Mouse (Mus musculus) MEL (cell line): ENCODE results near the gene Myt1l. TPM values are rescaled to one million over a fixed set of nuclear protein-coding genes. Genes with fewer than 3 reads are reported as not detected.

Experiments used
- DNase-seq: peaks from one replicate; pipeline ENCODE4 v3.0.0; 2011; ENCODE audit warnings: low read depth, low spot score
- H3K27ac ChIP-seq: 2 replicates; pipeline ENCODE4 v1.5.1; 2012; ENCODE audit warnings: low read depth, mild to moderate bottlenecking, control low read depth, low read length, moderate library complexity; ENCODE audit not compliant: control insufficient read depth
- H3K27me3 ChIP-seq, 2 experiments: fragments of 150-350 bp in 1 of 2; sonication (generic) in 1 of 2; 2 replicates each; pipeline ENCODE4 v1.6.1; 2012; ENCODE audit warnings: low read length in 2 of 2, mild to moderate bottlenecking in 2 of 2, improper control_type of control experiment in 1 of 2, moderate library complexity in 1 of 2; ENCODE audit not compliant: insufficient read depth in 2 of 2, control insufficient read depth in 1 of 2
- H3K36me3 ChIP-seq, 2 experiments: 2 replicates each; pipeline ENCODE4 v1.6.1; 2012 to 2014; ENCODE audit warnings: low read length in 2 of 2, improper control_type of control experiment in 1 of 2, inconsistent platforms in 1 of 2, mild to moderate bottlenecking in 1 of 2; ENCODE audit not compliant: insufficient read depth in 2 of 2, control insufficient read depth in 1 of 2
- H3K4me1 ChIP-seq, 2 experiments: fragments of 150-350 bp in 1 of 2; sonication (generic) in 1 of 2; 2 replicates each; pipeline ENCODE4 v1.6.1; 2012; ENCODE audit warnings: low read length in 2 of 2, improper control_type of control experiment in 1 of 2, mild to moderate bottlenecking in 1 of 2; ENCODE audit not compliant: insufficient read depth in 2 of 2, control insufficient read depth in 1 of 2
- H3K4me3 ChIP-seq, 2 experiments: fragments of 150-350 bp in 1 of 2; sonication (generic) in 1 of 2; 2 replicates each; pipeline ENCODE4 v1.5.1; 2012; ENCODE audit warnings: low read depth in 2 of 2, low read length in 2 of 2, mild to moderate bottlenecking in 2 of 2, moderate library complexity in 2 of 2, control low read depth in 1 of 2, improper control_type of control experiment in 1 of 2; ENCODE audit not compliant: control insufficient read depth in 1 of 2, insufficient read depth in 1 of 2
- H3K79me2 ChIP-seq: 2 replicates; pipeline ENCODE4 v1.6.1; 2012; ENCODE audit warnings: mild to moderate bottlenecking, low read length, moderate library complexity; ENCODE audit not compliant: control insufficient read depth, poor library complexity, insufficient read depth
- H3K9ac ChIP-seq: 2 replicates; pipeline ENCODE4 v1.6.1; 2012; ENCODE audit warnings: low read depth, mild to moderate bottlenecking, control low read depth, low read length, moderate library complexity; ENCODE audit not compliant: control insufficient read depth, poor library complexity, severe bottlenecking
- H3K9me3 ChIP-seq: fragments of 150-350 bp; sonication (generic); replicated peaks from 2 replicates; pipeline ENCODE4 v1.6.1; 2012; ENCODE audit warnings: mild to moderate bottlenecking, low read length, improper control_type of control experiment, moderate library complexity; ENCODE audit not compliant: insufficient read depth
- BHLHE40 ChIP-seq: IDR thresholded peaks from 2 replicates; pipeline ENCODE4 v1.6.1; 2012; ENCODE audit warnings: low read depth, mild to moderate bottlenecking, inconsistent platforms, low read length, improper control_type of control experiment, borderline replicate concordance
- CHD2 ChIP-seq: IDR thresholded peaks from 2 replicates; pipeline ENCODE4 v1.6.1; 2011; ENCODE audit warnings: low read length, improper control_type of control experiment
- ELF1 ChIP-seq: IDR thresholded peaks from 2 replicates; pipeline ENCODE4 v1.6.1; 2014; ENCODE audit warnings: low read depth, mild to moderate bottlenecking, inconsistent platforms, low read length, improper control_type of control experiment, moderate library complexity
- ETS1 ChIP-seq: IDR thresholded peaks from 2 replicates; pipeline ENCODE4 v1.6.1; 2012; ENCODE audit warnings: low read depth, mild to moderate bottlenecking, inconsistent platforms, low read length, improper control_type of control experiment, moderate library complexity
- JUND ChIP-seq: IDR thresholded peaks from 2 replicates; pipeline ENCODE4 v1.6.1; 2011; ENCODE audit warnings: low read depth, mild to moderate bottlenecking, improper control_type of control experiment, low read length
- KAT2A ChIP-seq: conservative IDR thresholded peaks from 2 replicates; pipeline ENCODE4 v1.6.1; 2012; ENCODE audit warnings: low read depth, low read length, improper control_type of control experiment, inconsistent platforms
- MEF2A ChIP-seq: IDR thresholded peaks from 2 replicates; pipeline ENCODE4 v1.6.1; 2014; ENCODE audit warnings: low read depth, mild to moderate bottlenecking, inconsistent platforms, low read length, improper control_type of control experiment; ENCODE audit not compliant: poor library complexity, insufficient replicate concordance, severe bottlenecking; ENCODE audit errors: extremely low read depth
- MXI1 ChIP-seq: IDR thresholded peaks from 2 replicates; pipeline ENCODE4 v1.6.1; 2011; ENCODE audit warnings: mild to moderate bottlenecking, low read depth, low read length, improper control_type of control experiment
- MYB ChIP-seq: IDR thresholded peaks from 2 replicates; pipeline ENCODE4 v1.6.1; 2011; ENCODE audit warnings: mild to moderate bottlenecking, low read depth, low read length, improper control_type of control experiment
- POLR2AphosphoS2 ChIP-seq: IDR thresholded peaks from 2 replicates; pipeline ENCODE4 v1.6.1; 2011; ENCODE audit warnings: low read length, improper control_type of control experiment
- SMC3 ChIP-seq: IDR thresholded peaks from 2 replicates; pipeline ENCODE4 v1.6.1; 2011; ENCODE audit warnings: low read depth, low read length, improper control_type of control experiment
- TAL1 ChIP-seq: IDR thresholded peaks from 2 replicates; pipeline ENCODE4 v1.6.1; 2012; ENCODE audit warnings: mild to moderate bottlenecking, inconsistent platforms, low read length, moderate library complexity, mixed read lengths
- TBP ChIP-seq: IDR thresholded peaks from 2 replicates; pipeline ENCODE4 v1.8.0; 2011; ENCODE audit warnings: low read depth, low read length, improper control_type of control experiment
- UBTF ChIP-seq: IDR thresholded peaks from 2 replicates; pipeline ENCODE4 v1.6.1; 2012; ENCODE audit warnings: low read depth, mild to moderate bottlenecking, inconsistent platforms, low read length, improper control_type of control experiment, moderate library complexity, borderline replicate concordance; ENCODE audit not compliant: insufficient read depth
- ZC3H11A ChIP-seq: IDR thresholded peaks from 2 replicates; pipeline ENCODE4 v1.6.1; 2012; ENCODE audit warnings: low read depth, mild to moderate bottlenecking, inconsistent platforms, low read length, improper control_type of control experiment
- ZMIZ1 ChIP-seq: IDR thresholded peaks from 2 replicates; pipeline ENCODE4 v1.6.1; 2012; ENCODE audit warnings: low read depth, mild to moderate bottlenecking, inconsistent platforms, low read length, improper control_type of control experiment, moderate library complexity
- polyA plus RNA-seq, 2 experiments: library from polyadenylated mRNA; stranded (reverse) in 1 of 2; unstranded in 1 of 2; fragments of >175 nt in 1 of 2; fragments of >200 nt in 1 of 2; gene quantifications; 2 replicates each; pipeline versions ENCODE4 v1.2.1 to v1.2.4; 2012; ENCODE audit warnings: low replicate concordance in 2 of 2, low read depth in 1 of 2; ENCODE audit not compliant: insufficient read length in 2 of 2, insufficient read depth in 1 of 2, missing spikeins in 1 of 2
- total RNA-seq: library from RNA; depleted of rRNA; stranded (reverse); fragments of 300-350 nt; gene quantifications from 2 replicates; pipeline ENCODE4 v1.2.3, GENCODE M21; 2012

Myt1l gene
- total and polyA plus RNA-seq, 3 experiments = not detected

GRCm38 (mm10) chr12:29868781-29869180 is 340.6 kb downstream of the Myt1l start:
- Histone ChIP-seq H3K9me3 (no peaks in the 10 kb centered on the region), H3K4me1 (no peaks in the 10 kb centered on the region), H3K27ac (no peak overlapping the region), H3K9ac (no peak overlapping the region), H3K79me2 (no peaks in the 10 kb centered on the region), H3K36me3 (no peaks in the 10 kb centered on the region), H3K4me3 (no peak overlapping the region), H3K27me3 (no peaks in the 10 kb centered on the region)
- no peak for TF ChIP-seq TBP
- no peak for TF ChIP-seq POLR2AphosphoS2
- TF ChIP-seq ZMIZ1 = no peak
- no peak for DNase-seq

GRCm38 (mm10) chr12:29872156-29872815 is 344.1 kb downstream of the Myt1l start:
- no peak for DNase-seq
- TF ChIP-seq MXI1 (no peak), TAL1 (no peak), CHD2 (no peak), ELF1 (no peak), KAT2A (no peak)
- no peaks in the 10 kb centered on the region for H3K9me3 ChIP-seq

GRCm38 (mm10) chr12:29873281-29873772 is 345.1 kb downstream of the Myt1l start:
- Histone ChIP-seq H3K4me3 (no peak overlapping the region), H3K9ac (no peak overlapping the region), H3K4me1 (no peaks in the 10 kb centered on the region), H3K27me3 (no peaks in the 10 kb centered on the region), H3K79me2 (no peaks in the 10 kb centered on the region), H3K9me3 (no peaks in the 10 kb centered on the region), H3K36me3 (no peaks in the 10 kb centered on the region), H3K27ac (no peak overlapping the region)
- TF ChIP-seq BHLHE40 (no peak), JUND (no peak), ZMIZ1 (no peak), SMC3 (no peak), UBTF (no peak), MEF2A (no peak), TBP (no peak), ZC3H11A (no peak), MYB (no peak), ETS1 (no peak)
- no peak for DNase-seq

More at GRCm38 (mm10) chr12:29872156-29872815, 344.1 kb downstream of the Myt1l start:
- Histone ChIP-seq H3K4me1 (no peaks in the 10 kb centered on the region), H3K36me3 (no peaks in the 10 kb centered on the region), H3K9ac (no peak overlapping the region), H3K4me3 (no peak overlapping the region), H3K79me2 (no peaks in the 10 kb centered on the region), H3K27ac (no peak overlapping the region), H3K27me3 (no peaks in the 10 kb centered on the region)
